Mouse (Mus musculus): Measurements from ENCODE around the gene Zpbp2.

DNA sequence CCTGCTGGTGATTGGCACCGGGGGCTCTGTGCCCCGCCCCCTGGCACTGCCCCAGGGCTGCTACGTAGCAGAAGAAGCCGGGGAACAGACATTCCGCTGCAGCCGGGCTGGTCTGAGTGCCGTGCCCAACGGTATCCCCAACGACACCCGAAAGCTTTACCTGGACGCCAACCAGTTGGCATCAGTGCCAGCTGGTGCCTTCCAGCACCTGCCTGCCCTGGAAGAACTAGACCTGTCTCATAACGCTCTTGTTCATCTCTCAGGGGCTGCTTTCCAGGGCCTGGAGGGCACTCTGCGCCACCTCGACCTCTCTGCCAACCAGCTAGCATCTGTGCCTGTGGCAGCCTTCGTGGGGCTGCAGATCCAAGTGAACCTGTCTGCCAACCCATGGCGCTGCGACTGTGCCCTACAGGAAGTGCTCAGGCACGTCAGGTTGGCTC lies 48.0 kb downstream of the Zpbp2 start:
- no peak for TF ChIP-seq CTCF (IDR thresholded peaks at IDR 0.05; ENCODE audit: insufficient read depth, low read depth, low read length)
- TF ChIP-seq POLR2A (IDR thresholded peaks at IDR 0.05; ENCODE audit: insufficient read depth, low read depth, low read length): no peak
